Mouse (Mus musculus): ENCODE measurements at regions not wholly inside any gene's neighbourhood (a gene's known extent, or its start where the extent isn't known, plus 50 kb on each side); places are given as distances from the start of the nearest gene placed in this dataset.

DNA sequence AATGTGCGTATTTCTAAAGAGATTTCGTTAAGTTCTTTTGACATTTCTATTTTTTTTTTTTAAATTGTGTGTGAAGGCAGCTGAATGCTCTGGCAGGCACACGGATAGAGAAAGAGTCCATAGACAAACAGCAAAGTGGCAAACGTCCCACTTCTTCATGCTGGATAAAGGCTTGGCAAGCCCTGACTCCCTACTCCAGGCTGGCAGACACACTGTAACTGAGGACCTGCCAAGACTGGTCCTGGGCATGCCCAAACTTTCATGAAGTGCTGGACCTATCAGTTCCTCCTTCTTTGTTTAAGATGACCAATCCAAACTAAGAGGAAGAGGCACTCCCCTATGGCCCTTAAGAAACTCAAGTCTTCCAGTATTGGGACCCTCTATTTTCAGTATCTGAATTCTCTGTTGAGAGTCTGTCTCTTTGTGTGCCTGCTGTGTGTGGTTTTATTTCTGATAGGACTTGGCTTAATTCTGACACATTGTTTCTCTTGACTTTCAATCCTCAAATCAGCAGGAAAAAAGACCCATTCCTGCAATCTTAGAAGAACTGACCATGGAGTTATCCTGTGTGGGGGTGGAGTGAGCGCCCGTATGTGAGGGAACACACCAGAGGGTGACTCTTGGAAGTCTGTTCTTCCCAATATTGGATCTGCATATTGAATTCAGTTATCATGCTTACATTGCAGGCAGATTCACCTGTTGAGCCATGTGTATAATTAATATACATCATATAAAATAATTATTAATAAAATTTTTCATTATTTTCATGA is 343.6 kb downstream of the Cdh10 start:
- TF ChIP-seq CTCF (IDR thresholded peaks at IDR 0.05; ENCODE audit: low read depth) (no peak), EP300 (IDR thresholded peaks at IDR 0.05; ENCODE audit: low read depth) (no peak)

Measured in heart, postnatal 0 days (tissue).